Mouse (Mus musculus): ENCODE data around the gene Rem2.

Rem2 gene

GRCm38 (mm10) chr14:54475941-54476844 is at the start of gene Rem2:
Gene Rem2, plus strand, starts transcription at chr14:54476100.
- peak; percentile 60 to 73 for DNase-seq (ENCODE audit: low spot score in 2 of 2)

- DNase-seq (ENCODE audit: low spot score in 2 of 2): peak; percentile 89 to 94
Observed at GRCm38 (mm10) chr14:54426689-54427398, 49.1 kb upstream of the Rem2 start, which contains the start of gene Mrpl52. Gene Mrpl52, plus strand, starts transcription at chr14:54426909.

- DNase-seq (ENCODE audit: low spot score in 2 of 2): no peak
Observed at GRCm38 (mm10) chr14:54427696-54428095, 48.2 kb upstream of the Rem2 start.

GRCm38 (mm10) chr14:54428421-54428820 is 47.5 kb upstream of the Rem2 start:
- no peak for DNase-seq (ENCODE audit: low spot score in 2 of 2)

- no peak for DNase-seq (ENCODE audit: low spot score in 2 of 2)
Observed at GRCm38 (mm10) chr14:54429332-54430093, 46.4 kb upstream of the Rem2 start.

- DNase-seq (ENCODE audit: low spot score in 2 of 2): no peak
Observed at GRCm38 (mm10) chr14:54430406-54431145, 45.3 kb upstream of the Rem2 start.

- peak; percentile 41 to 58 for DNase-seq (ENCODE audit: low spot score in 2 of 2)
Observed at GRCm38 (mm10) chr14:54431334-54432077, 44.4 kb upstream of the Rem2 start, which contains the start of gene Mmp14. Gene Mmp14, plus strand, starts transcription at chr14:54431612.

- no peak for DNase-seq (ENCODE audit: low spot score in 2 of 2)
Observed at GRCm38 (mm10) chr14:54432078-54432836, 43.6 kb upstream of the Rem2 start.

- DNase-seq (ENCODE audit: low spot score in 2 of 2): peak in 1 of 2 experiments; percentile 22
Observed at GRCm38 (mm10) chr14:54432837-54433830, 42.8 kb upstream of the Rem2 start.

- DNase-seq (ENCODE audit: low spot score in 2 of 2): no peak
Observed at GRCm38 (mm10) chr14:54433941-54434531, 41.9 kb upstream of the Rem2 start.

- DNase-seq (ENCODE audit: low spot score in 2 of 2): no peak
Observed at GRCm38 (mm10) chr14:54435194-54435918, 40.5 kb upstream of the Rem2 start.

- DNase-seq (ENCODE audit: low spot score in 2 of 2): no peak
Observed at GRCm38 (mm10) chr14:54439155-54439554, 36.7 kb upstream of the Rem2 start.

GRCm38 (mm10) chr14:54439610-54440009 is 36.3 kb upstream of the Rem2 start:
- no peak for DNase-seq (ENCODE audit: low spot score in 2 of 2)

GRCm38 (mm10) chr14:54440538-54440937 is 35.4 kb upstream of the Rem2 start:
- no peak for DNase-seq (ENCODE audit: low spot score in 2 of 2)

- no peak for DNase-seq (ENCODE audit: low spot score in 2 of 2)
Observed at GRCm38 (mm10) chr14:54441365-54441764, 34.5 kb upstream of the Rem2 start.

- DNase-seq (ENCODE audit: low spot score in 2 of 2): no peak
Observed at GRCm38 (mm10) chr14:54442548-54442947, 33.4 kb upstream of the Rem2 start.

GRCm38 (mm10) chr14:54443196-54443595 is 32.7 kb upstream of the Rem2 start:
- DNase-seq (ENCODE audit: low spot score in 2 of 2): no peak

All from right cerebral cortex, adult 2 months (tissue).